Mouse (Mus musculus) MEL (cell line): ENCODE measurements at regions not wholly inside any gene's neighbourhood (a gene's known extent, or its start where the extent isn't known, plus 50 kb on each side); places are given as distances from the start of the nearest gene placed in this dataset.

ENCODE experiments used
- DNase-seq: peaks from one replicate; pipeline ENCODE4 v3.0.0; 2011; ENCODE audit warnings: low read depth, low spot score
- H3K27ac ChIP-seq: 2 replicates; pipeline ENCODE4 v1.5.1; 2012; ENCODE audit warnings: low read depth, mild to moderate bottlenecking, control low read depth, low read length, moderate library complexity; ENCODE audit not compliant: control insufficient read depth
- H3K27me3 ChIP-seq, 2 experiments: fragments of 150-350 bp in 1 of 2; sonication (generic) in 1 of 2; 2 replicates each; pipeline ENCODE4 v1.6.1; 2012; ENCODE audit warnings: low read length in 2 of 2, mild to moderate bottlenecking in 2 of 2, improper control_type of control experiment in 1 of 2, moderate library complexity in 1 of 2; ENCODE audit not compliant: insufficient read depth in 2 of 2, control insufficient read depth in 1 of 2
- H3K36me3 ChIP-seq, 2 experiments: 2 replicates each; pipeline ENCODE4 v1.6.1; 2012 to 2014; ENCODE audit warnings: low read length in 2 of 2, improper control_type of control experiment in 1 of 2, inconsistent platforms in 1 of 2, mild to moderate bottlenecking in 1 of 2; ENCODE audit not compliant: insufficient read depth in 2 of 2, control insufficient read depth in 1 of 2
- H3K4me1 ChIP-seq, 2 experiments: fragments of 150-350 bp in 1 of 2; sonication (generic) in 1 of 2; 2 replicates each; pipeline ENCODE4 v1.6.1; 2012; ENCODE audit warnings: low read length in 2 of 2, improper control_type of control experiment in 1 of 2, mild to moderate bottlenecking in 1 of 2; ENCODE audit not compliant: insufficient read depth in 2 of 2, control insufficient read depth in 1 of 2
- H3K4me3 ChIP-seq, 2 experiments: fragments of 150-350 bp in 1 of 2; sonication (generic) in 1 of 2; 2 replicates each; pipeline ENCODE4 v1.5.1; 2012; ENCODE audit warnings: low read depth in 2 of 2, low read length in 2 of 2, mild to moderate bottlenecking in 2 of 2, moderate library complexity in 2 of 2, control low read depth in 1 of 2, improper control_type of control experiment in 1 of 2; ENCODE audit not compliant: control insufficient read depth in 1 of 2, insufficient read depth in 1 of 2
- H3K79me2 ChIP-seq: 2 replicates; pipeline ENCODE4 v1.6.1; 2012; ENCODE audit warnings: mild to moderate bottlenecking, low read length, moderate library complexity; ENCODE audit not compliant: control insufficient read depth, poor library complexity, insufficient read depth
- H3K9ac ChIP-seq: 2 replicates; pipeline ENCODE4 v1.6.1; 2012; ENCODE audit warnings: low read depth, mild to moderate bottlenecking, control low read depth, low read length, moderate library complexity; ENCODE audit not compliant: control insufficient read depth, poor library complexity, severe bottlenecking
- H3K9me3 ChIP-seq: fragments of 150-350 bp; sonication (generic); replicated peaks from 2 replicates; pipeline ENCODE4 v1.6.1; 2012; ENCODE audit warnings: mild to moderate bottlenecking, low read length, improper control_type of control experiment, moderate library complexity; ENCODE audit not compliant: insufficient read depth
- BHLHE40 ChIP-seq: IDR thresholded peaks from 2 replicates; pipeline ENCODE4 v1.6.1; 2012; ENCODE audit warnings: low read depth, mild to moderate bottlenecking, inconsistent platforms, low read length, improper control_type of control experiment, borderline replicate concordance
- CHD1 ChIP-seq: IDR thresholded peaks from 2 replicates; pipeline ENCODE4 v1.6.1; 2012; ENCODE audit warnings: low read depth, mild to moderate bottlenecking, inconsistent platforms, low read length, improper control_type of control experiment
- CHD2 ChIP-seq: IDR thresholded peaks from 2 replicates; pipeline ENCODE4 v1.6.1; 2011; ENCODE audit warnings: low read length, improper control_type of control experiment
- E2F4 ChIP-seq: IDR thresholded peaks from 2 replicates; pipeline ENCODE4 v1.6.1; 2011; ENCODE audit warnings: low read depth, low read length, improper control_type of control experiment, borderline replicate concordance
- ELF1 ChIP-seq: IDR thresholded peaks from 2 replicates; pipeline ENCODE4 v1.6.1; 2014; ENCODE audit warnings: low read depth, mild to moderate bottlenecking, inconsistent platforms, low read length, improper control_type of control experiment, moderate library complexity
- ETS1 ChIP-seq: IDR thresholded peaks from 2 replicates; pipeline ENCODE4 v1.6.1; 2012; ENCODE audit warnings: low read depth, mild to moderate bottlenecking, inconsistent platforms, low read length, improper control_type of control experiment, moderate library complexity
- GATA1 ChIP-seq: IDR thresholded peaks from 2 replicates; pipeline ENCODE4 v1.6.1; 2011; ENCODE audit warnings: low read depth, low read length, improper control_type of control experiment
- KAT2A ChIP-seq: conservative IDR thresholded peaks from 2 replicates; pipeline ENCODE4 v1.6.1; 2012; ENCODE audit warnings: low read depth, low read length, improper control_type of control experiment, inconsistent platforms
- MEF2A ChIP-seq: IDR thresholded peaks from 2 replicates; pipeline ENCODE4 v1.6.1; 2014; ENCODE audit warnings: low read depth, mild to moderate bottlenecking, inconsistent platforms, low read length, improper control_type of control experiment; ENCODE audit not compliant: poor library complexity, insufficient replicate concordance, severe bottlenecking; ENCODE audit errors: extremely low read depth
- NELFE ChIP-seq: IDR thresholded peaks from 2 replicates; pipeline ENCODE4 v1.6.1; 2011; ENCODE audit warnings: low read depth, low read length, improper control_type of control experiment
- NRF1 ChIP-seq: IDR thresholded peaks from 2 replicates; pipeline ENCODE4 v1.6.1; 2014; ENCODE audit warnings: low read depth, mild to moderate bottlenecking, inconsistent platforms, low read length, improper control_type of control experiment, moderate library complexity; ENCODE audit not compliant: poor library complexity, insufficient read depth, severe bottlenecking
- POLR2A ChIP-seq, 2 experiments: IDR thresholded peaks; 2 replicates each; pipeline ENCODE4 v1.6.1; 2011 to 2012; ENCODE audit warnings: low read length in 2 of 2, mild to moderate bottlenecking in 2 of 2, control low read depth in 1 of 2, improper control_type of control experiment in 1 of 2, low read depth in 1 of 2, moderate library complexity in 1 of 2; ENCODE audit not compliant: control insufficient read depth in 1 of 2, insufficient read depth in 1 of 2, poor library complexity in 1 of 2
- POLR2AphosphoS2 ChIP-seq: IDR thresholded peaks from 2 replicates; pipeline ENCODE4 v1.6.1; 2011; ENCODE audit warnings: low read length, improper control_type of control experiment
- POLR2AphosphoS5 ChIP-seq: IDR thresholded peaks from 2 replicates; pipeline ENCODE4 v1.6.1; 2012; ENCODE audit warnings: low read depth, borderline replicate concordance, mild to moderate bottlenecking, inconsistent platforms, low read length, moderate library complexity, mixed read lengths
- SIN3A ChIP-seq: IDR thresholded peaks from 2 replicates; pipeline ENCODE4 v1.6.1; 2012; ENCODE audit warnings: low read length, improper control_type of control experiment, inconsistent platforms
- TAL1 ChIP-seq: IDR thresholded peaks from 2 replicates; pipeline ENCODE4 v1.6.1; 2012; ENCODE audit warnings: mild to moderate bottlenecking, inconsistent platforms, low read length, moderate library complexity, mixed read lengths
- TBP ChIP-seq: IDR thresholded peaks from 2 replicates; pipeline ENCODE4 v1.8.0; 2011; ENCODE audit warnings: low read depth, low read length, improper control_type of control experiment
- TCF12 ChIP-seq: IDR thresholded peaks from 2 replicates; pipeline ENCODE4 v1.6.1; 2014; ENCODE audit warnings: low read depth, mild to moderate bottlenecking, inconsistent platforms, low read length, improper control_type of control experiment, moderate library complexity
- UBTF ChIP-seq: IDR thresholded peaks from 2 replicates; pipeline ENCODE4 v1.6.1; 2012; ENCODE audit warnings: low read depth, mild to moderate bottlenecking, inconsistent platforms, low read length, improper control_type of control experiment, moderate library complexity, borderline replicate concordance; ENCODE audit not compliant: insufficient read depth
- USF1 ChIP-seq: IDR thresholded peaks from 2 replicates; pipeline ENCODE4 v1.6.1; 2014; ENCODE audit warnings: low read depth, mild to moderate bottlenecking, inconsistent platforms, low read length, improper control_type of control experiment, moderate library complexity
- USF2 ChIP-seq, 2 experiments: IDR thresholded peaks; 2 replicates each; pipeline ENCODE4 v1.6.1; 2011 to 2012; ENCODE audit warnings: improper control_type of control experiment in 2 of 2, low read length in 2 of 2, borderline replicate concordance in 1 of 2, inconsistent platforms in 1 of 2, low read depth in 1 of 2, mild to moderate bottlenecking in 1 of 2; ENCODE audit not compliant: insufficient read depth in 1 of 2
- ZC3H11A ChIP-seq: IDR thresholded peaks from 2 replicates; pipeline ENCODE4 v1.6.1; 2012; ENCODE audit warnings: low read depth, mild to moderate bottlenecking, inconsistent platforms, low read length, improper control_type of control experiment
- ZMIZ1 ChIP-seq: IDR thresholded peaks from 2 replicates; pipeline ENCODE4 v1.6.1; 2012; ENCODE audit warnings: low read depth, mild to moderate bottlenecking, inconsistent platforms, low read length, improper control_type of control experiment, moderate library complexity
- ZNF384 ChIP-seq: IDR thresholded peaks from 2 replicates; pipeline ENCODE4 v1.6.1; 2012; ENCODE audit warnings: low read depth, mild to moderate bottlenecking, inconsistent platforms, low read length, improper control_type of control experiment

- no peak overlapping the region for H3K27ac ChIP-seq
- no peaks in the 10 kb centered on the region for H3K79me2 ChIP-seq
- no peak overlapping the region for H3K9ac ChIP-seq
- no peaks in the 10 kb centered on the region for H3K4me1 ChIP-seq
- DNase-seq = no peak
- no peak for TF ChIP-seq ELF1
- TF ChIP-seq POLR2A (IDR thresholded peaks at IDR 0.05; ENCODE audit: control insufficient read depth in 1 of 2, insufficient read depth in 1 of 2, low read depth in 1 of 2, low read length in 2 of 2, poor library complexity in 1 of 2) = no peak
- no peak for TF ChIP-seq USF2 (IDR thresholded peaks at IDR 0.05; ENCODE audit: borderline replicate concordance in 1 of 2, insufficient read depth in 1 of 2, low read depth in 1 of 2, low read length in 2 of 2)
- no peak for TF ChIP-seq CHD2
- TF ChIP-seq TAL1 = no peak
- TF ChIP-seq ZNF384 = no peak
- TF ChIP-seq SIN3A = no peak
- TF ChIP-seq KAT2A = no peak
- no peak for TF ChIP-seq MEF2A
- TF ChIP-seq GATA1 = no peak
- no peak for TF ChIP-seq USF1
- no peak for TF ChIP-seq NRF1
- no peak for TF ChIP-seq ZC3H11A
- no peak for TF ChIP-seq NELFE
- no peak for TF ChIP-seq TBP
- no peaks in the 10 kb centered on the region for H3K27me3 ChIP-seq
- no peaks in the 10 kb centered on the region for H3K36me3 ChIP-seq
- no peak overlapping the region for H3K4me3 ChIP-seq
- H3K9me3 ChIP-seq = no peaks in the 10 kb centered on the region
Measured at GRCm38 (mm10) chr10:118640810-118641427, 200.1 kb downstream of the Ifng start.

DNA sequence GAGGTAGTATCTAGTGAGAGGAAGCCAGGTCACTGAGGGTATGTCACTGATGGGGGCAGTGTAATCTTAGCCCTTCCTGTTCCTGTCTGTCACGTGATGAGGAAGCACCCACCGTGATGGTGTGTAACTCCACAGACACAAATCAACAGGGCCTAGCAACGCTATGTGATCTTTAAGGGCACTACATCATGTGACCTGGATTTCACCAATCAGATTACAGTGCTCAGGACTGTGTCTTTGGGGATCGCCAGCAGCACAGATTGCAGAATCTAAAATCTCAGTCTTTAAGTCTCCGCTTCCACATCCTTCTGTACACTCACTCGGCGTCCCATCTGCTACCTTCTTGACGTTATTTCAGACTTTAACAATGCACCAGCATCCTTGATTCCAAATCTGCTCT is 202.8 kb downstream of the Ifng start:
- no peak for DNase-seq
- TF ChIP-seq ZC3H11A (no peak), TBP (no peak), POLR2AphosphoS5 (no peak), TAL1 (no peak), ZMIZ1 (no peak), UBTF (no peak), BHLHE40 (no peak), E2F4 (no peak), CHD1 (no peak), TCF12 (no peak), POLR2A (IDR thresholded peaks at IDR 0.05; ENCODE audit: control insufficient read depth in 1 of 2, insufficient read depth in 1 of 2, low read depth in 1 of 2, low read length in 2 of 2, poor library complexity in 1 of 2) (no peak), POLR2AphosphoS2 (no peak), USF2 (IDR thresholded peaks at IDR 0.05; ENCODE audit: borderline replicate concordance in 1 of 2, insufficient read depth in 1 of 2, low read depth in 1 of 2, low read length in 2 of 2) (no peak), ETS1 (no peak)
- Histone ChIP-seq H3K36me3 (no peaks in the 10 kb centered on the region), H3K9ac (no peak overlapping the region), H3K79me2 (no peaks in the 10 kb centered on the region), H3K4me1 (no peaks in the 10 kb centered on the region), H3K9me3 (no peaks in the 10 kb centered on the region), H3K4me3 (no peak overlapping the region), H3K27ac (no peak overlapping the region), H3K27me3 (no peaks in the 10 kb centered on the region)
